Mouse (Mus musculus): ENCODE results near the gene Sdk1. TPM values are rescaled to one million over a fixed set of nuclear protein-coding genes. Genes with fewer than 3 reads are reported as not detected.

Gene Sdk1
- polyA plus RNA-seq, 1 experiment from 2014 or later, result 0.94 TPM

- H3K36me3 ChIP-seq (ENCODE audit: control insufficient read depth, insufficient read depth), result no peaks in the 10 kb centered on the region
- no peak overlapping the region for H3K4me2 ChIP-seq (replicated peaks; ENCODE audit: low read depth)
- H3K4me1 ChIP-seq (replicated peaks; ENCODE audit: control insufficient read depth, insufficient read depth, low read length), result no peaks in the 10 kb centered on the region
- no peaks in the 10 kb centered on the region for H3K9me3 ChIP-seq (ENCODE audit: control insufficient read depth)
- no peak overlapping the region for H3K27ac ChIP-seq (ENCODE audit: low read depth, low read length)
- ATAC-seq, result no peak
- 50% methylated on average over 2 of the region's 2 CpGs for WGBS
- H3K27me3 ChIP-seq (replicated peaks; ENCODE audit: control insufficient read depth, insufficient read depth, low read length), result no peaks in the 10 kb centered on the region
- H3K9ac ChIP-seq (ENCODE audit: low read depth, low read length), result no peak overlapping the region
- no peak for TF ChIP-seq CTCF (IDR thresholded peaks at IDR 0.05; ENCODE audit: low read depth)
- no peak overlapping the region for H3K4me3 ChIP-seq (ENCODE audit: low read depth, low read length)
Measured at GRCm38 (mm10) chr5:141916954-141917353, 675.7 kb downstream of the Sdk1 start.

DNA sequence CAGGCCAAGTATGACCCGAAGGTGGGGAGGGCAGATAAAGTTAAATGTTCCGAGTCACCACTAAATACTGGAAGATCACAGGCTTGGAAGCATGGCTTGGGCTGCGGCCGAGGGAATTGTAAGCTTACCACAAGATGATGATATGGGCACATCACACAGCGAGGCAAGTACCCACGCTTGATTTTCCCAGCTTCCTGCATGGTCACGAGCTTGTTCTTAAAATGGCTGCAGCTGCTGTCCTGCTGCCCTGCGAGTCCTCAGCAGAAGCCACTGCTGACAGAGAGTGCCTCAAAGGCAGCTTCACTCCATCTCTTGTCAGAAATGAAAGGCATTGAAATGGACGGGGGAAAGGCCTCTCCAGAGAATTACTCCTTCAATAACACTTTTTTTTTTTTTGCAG is 697.7 kb downstream of the Sdk1 start:
- Histone ChIP-seq H3K4me2 (replicated peaks; ENCODE audit: low read depth) (no peak overlapping the region), H3K4me3 (ENCODE audit: low read depth, low read length) (no peak overlapping the region), H3K9ac (ENCODE audit: low read depth, low read length) (no peak overlapping the region), H3K9me3 (ENCODE audit: control insufficient read depth) (no peaks in the 10 kb centered on the region), H3K4me1 (replicated peaks; ENCODE audit: control insufficient read depth, insufficient read depth, low read length) (no peaks in the 10 kb centered on the region), H3K27me3 (replicated peaks; ENCODE audit: control insufficient read depth, insufficient read depth, low read length) (no peaks in the 10 kb centered on the region), H3K27ac (ENCODE audit: low read depth, low read length) (no peak overlapping the region), H3K36me3 (ENCODE audit: control insufficient read depth, insufficient read depth) (no peaks in the 10 kb centered on the region)
- 82% methylated on average over 9 of the region's 9 CpGs for WGBS
- ATAC-seq, result no peak
- no peak for TF ChIP-seq CTCF (IDR thresholded peaks at IDR 0.05; ENCODE audit: low read depth)

DNA sequence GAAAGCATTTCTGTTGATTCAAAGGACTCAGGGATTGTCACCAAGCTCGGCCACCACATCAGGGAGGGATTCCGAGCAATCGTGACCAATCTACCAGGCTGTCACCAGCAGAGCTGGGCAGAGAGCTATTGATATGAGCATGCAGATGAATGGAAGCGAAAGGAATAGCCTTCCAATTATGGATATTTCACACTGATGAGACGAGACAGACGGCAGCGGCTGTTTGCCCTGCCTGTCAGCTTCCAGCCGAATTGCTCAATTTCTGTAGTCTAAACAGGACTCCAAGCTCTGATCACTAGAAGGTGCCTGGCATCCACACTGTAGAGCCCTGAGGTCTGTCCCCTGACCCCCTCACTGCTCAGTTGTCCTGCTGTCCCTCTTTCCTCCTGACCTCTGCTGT is 699.3 kb downstream of the Sdk1 start:
- Histone ChIP-seq H3K9ac (ENCODE audit: low read depth, low read length) (no peak overlapping the region), H3K4me3 (ENCODE audit: low read depth, low read length) (no peak overlapping the region), H3K27me3 (replicated peaks; ENCODE audit: control insufficient read depth, insufficient read depth, low read length) (no peaks in the 10 kb centered on the region), H3K36me3 (ENCODE audit: control insufficient read depth, insufficient read depth) (no peaks in the 10 kb centered on the region), H3K9me3 (ENCODE audit: control insufficient read depth) (no peaks in the 10 kb centered on the region), H3K4me2 (replicated peaks; ENCODE audit: low read depth) (no peak overlapping the region), H3K4me1 (replicated peaks; ENCODE audit: control insufficient read depth, insufficient read depth, low read length) (no peaks in the 10 kb centered on the region), H3K27ac (ENCODE audit: low read depth, low read length) (no peak overlapping the region)
- TF ChIP-seq CTCF (IDR thresholded peaks at IDR 0.05; ENCODE audit: low read depth), result no peak
- 83% methylated on average over 8 of the region's 8 CpGs for WGBS
- no peak for ATAC-seq

DNA sequence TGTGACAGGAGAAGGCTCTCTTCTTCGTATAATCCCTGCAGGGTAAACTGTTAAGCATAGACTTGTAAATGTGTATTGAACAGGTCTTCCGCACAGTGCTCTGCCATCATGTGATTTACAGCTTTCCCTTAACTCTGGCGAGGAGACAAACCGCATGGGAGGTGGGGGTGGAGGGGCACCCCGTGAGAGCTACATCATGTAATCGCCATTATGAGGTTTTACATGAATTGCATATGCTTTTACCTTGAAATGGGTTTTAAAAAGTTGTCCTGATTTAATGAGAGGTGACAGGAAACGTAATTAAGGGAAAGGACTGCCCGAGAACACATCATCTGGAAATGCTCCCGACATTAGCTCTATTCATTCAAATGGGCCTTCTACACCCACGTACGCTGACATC is 709.5 kb downstream of the Sdk1 start:
- Histone ChIP-seq H3K27me3 (replicated peaks; ENCODE audit: control insufficient read depth, insufficient read depth, low read length) (no peaks in the 10 kb centered on the region), H3K4me3 (ENCODE audit: low read depth, low read length) (no peak overlapping the region), H3K36me3 (ENCODE audit: control insufficient read depth, insufficient read depth) (no peaks in the 10 kb centered on the region), H3K27ac (ENCODE audit: low read depth, low read length) (no peak overlapping the region), H3K4me1 (replicated peaks; ENCODE audit: control insufficient read depth, insufficient read depth, low read length) (no peaks in the 10 kb centered on the region), H3K9ac (ENCODE audit: low read depth, low read length) (no peak overlapping the region), H3K4me2 (replicated peaks; ENCODE audit: low read depth) (no peak overlapping the region), H3K9me3 (ENCODE audit: control insufficient read depth) (no peaks in the 10 kb centered on the region)
- WGBS, result 69% methylated on average over 11 of the region's 11 CpGs
- ATAC-seq, result no peak
- TF ChIP-seq CTCF (IDR thresholded peaks at IDR 0.05; ENCODE audit: low read depth), result no peak

GRCm38 (mm10) chr5:141952270-141952669 is 711.0 kb downstream of the Sdk1 start:
- WGBS, result 78% methylated on average over 2 of the region's 2 CpGs
- no peak for TF ChIP-seq CTCF (IDR thresholded peaks at IDR 0.05; ENCODE audit: low read depth)
- no peak overlapping the region for H3K4me2 ChIP-seq (replicated peaks; ENCODE audit: low read depth)
- no peaks in the 10 kb centered on the region for H3K4me1 ChIP-seq (replicated peaks; ENCODE audit: control insufficient read depth, insufficient read depth, low read length)
- no peak overlapping the region for H3K9ac ChIP-seq (ENCODE audit: low read depth, low read length)
- H3K27ac ChIP-seq (ENCODE audit: low read depth, low read length), result no peak overlapping the region
- H3K4me3 ChIP-seq (ENCODE audit: low read depth, low read length), result no peak overlapping the region
- H3K36me3 ChIP-seq (ENCODE audit: control insufficient read depth, insufficient read depth), result no peaks in the 10 kb centered on the region
- no peaks in the 10 kb centered on the region for H3K9me3 ChIP-seq (ENCODE audit: control insufficient read depth)
- no peaks in the 10 kb centered on the region for H3K27me3 ChIP-seq (replicated peaks; ENCODE audit: control insufficient read depth, insufficient read depth, low read length)
- no peak for ATAC-seq

GRCm38 (mm10) chr5:141952708-141953490 is 711.6 kb downstream of the Sdk1 start:
- Histone ChIP-seq H3K27me3 (replicated peaks; ENCODE audit: control insufficient read depth, insufficient read depth, low read length) (no peaks in the 10 kb centered on the region), H3K36me3 (ENCODE audit: control insufficient read depth, insufficient read depth) (no peaks in the 10 kb centered on the region), H3K4me2 (replicated peaks; ENCODE audit: low read depth) (no peak overlapping the region), H3K9me3 (ENCODE audit: control insufficient read depth) (no peaks in the 10 kb centered on the region), H3K4me1 (replicated peaks; ENCODE audit: control insufficient read depth, insufficient read depth, low read length) (no peaks in the 10 kb centered on the region), H3K27ac (ENCODE audit: low read depth, low read length) (no peak overlapping the region), H3K4me3 (ENCODE audit: low read depth, low read length) (no peak overlapping the region), H3K9ac (ENCODE audit: low read depth, low read length) (no peak overlapping the region)
- ATAC-seq, result no peak
- TF ChIP-seq CTCF (IDR thresholded peaks at IDR 0.05; ENCODE audit: low read depth), result no peak
- 79% methylated on average over 7 of the region's 7 CpGs for WGBS

All from intestine, postnatal 0 days (tissue).